Mouse (Mus musculus): ENCODE measurements at regions not wholly inside any gene's neighbourhood (a gene's known extent, or its start where the extent isn't known, plus 50 kb on each side); places are given as distances from the start of the nearest gene placed in this dataset.
A peak's percentile ranks its signal among the peaks of the same experiment; 100 is the strongest.

- 58% methylated on average over 10 of the region's 10 CpGs for WGBS
Measured at GRCm38 (mm10) chr11:31615107-31615811, 56.4 kb downstream of the Bod1 start.

GRCm38 (mm10) chr11:31614394-31614713 is 57.3 kb downstream of the Bod1 start:
- 81% methylated on average over 7 of the region's 7 CpGs for WGBS

More at GRCm38 (mm10) chr11:31615107-31615811, 56.4 kb downstream of the Bod1 start:
- Histone ChIP-seq H3K9me3 (ENCODE audit: control insufficient read depth) (no peaks in the 10 kb centered on the region), H3K9ac (ENCODE audit: low read depth, low read length) (no peak overlapping the region), H3K27ac (ENCODE audit: low read depth, low read length) (no peak overlapping the region), H3K4me1 (replicated peaks; ENCODE audit: control insufficient read depth, insufficient read depth, low read length) (no peaks in the 10 kb centered on the region), H3K36me3 (ENCODE audit: control insufficient read depth, insufficient read depth) (no peaks in the 10 kb centered on the region), H3K4me2 (replicated peaks; ENCODE audit: low read depth) (no peak overlapping the region), H3K4me3 (ENCODE audit: low read depth, low read length) (no peak overlapping the region), H3K27me3 (replicated peaks; ENCODE audit: control insufficient read depth, insufficient read depth, low read length) (no peaks in the 10 kb centered on the region)
- no peak for ATAC-seq
- peak; percentile 85 for TF ChIP-seq CTCF (IDR thresholded peaks at IDR 0.05; ENCODE audit: low read depth)

GRCm38 (mm10) chr11:31613688-31614393 is 57.8 kb downstream of the Bod1 start:
- H3K27ac ChIP-seq (ENCODE audit: low read depth, low read length): no peak overlapping the region
- TF ChIP-seq CTCF (IDR thresholded peaks at IDR 0.05; ENCODE audit: low read depth): no peak
- H3K9me3 ChIP-seq (ENCODE audit: control insufficient read depth): no peaks in the 10 kb centered on the region
- H3K4me3 ChIP-seq (ENCODE audit: low read depth, low read length): no peak overlapping the region
- no peak for ATAC-seq
- no peak overlapping the region for H3K9ac ChIP-seq (ENCODE audit: low read depth, low read length)
- H3K4me1 ChIP-seq (replicated peaks; ENCODE audit: control insufficient read depth, insufficient read depth, low read length): no peaks in the 10 kb centered on the region
- no peaks in the 10 kb centered on the region for H3K36me3 ChIP-seq (ENCODE audit: control insufficient read depth, insufficient read depth)
- 78% methylated on average over 11 of the region's 11 CpGs for WGBS
- no peak overlapping the region for H3K4me2 ChIP-seq (replicated peaks; ENCODE audit: low read depth)
- H3K27me3 ChIP-seq (replicated peaks; ENCODE audit: control insufficient read depth, insufficient read depth, low read length): no peaks in the 10 kb centered on the region

More at GRCm38 (mm10) chr11:31614394-31614713, 57.3 kb downstream of the Bod1 start:
- Histone ChIP-seq H3K9ac (ENCODE audit: low read depth, low read length) (no peak overlapping the region), H3K4me3 (ENCODE audit: low read depth, low read length) (no peak overlapping the region), H3K4me1 (replicated peaks; ENCODE audit: control insufficient read depth, insufficient read depth, low read length) (no peaks in the 10 kb centered on the region), H3K9me3 (ENCODE audit: control insufficient read depth) (no peaks in the 10 kb centered on the region), H3K4me2 (replicated peaks; ENCODE audit: low read depth) (no peak overlapping the region), H3K36me3 (ENCODE audit: control insufficient read depth, insufficient read depth) (no peaks in the 10 kb centered on the region), H3K27me3 (replicated peaks; ENCODE audit: control insufficient read depth, insufficient read depth, low read length) (no peaks in the 10 kb centered on the region), H3K27ac (ENCODE audit: low read depth, low read length) (no peak overlapping the region)
- ATAC-seq: no peak
- TF ChIP-seq CTCF (IDR thresholded peaks at IDR 0.05; ENCODE audit: low read depth): no peak

GRCm38 (mm10) chr11:31608458-31608857 is 63.2 kb downstream of the Bod1 start:
- Histone ChIP-seq H3K4me2 (replicated peaks; ENCODE audit: low read depth) (no peak overlapping the region), H3K9ac (ENCODE audit: low read depth, low read length) (no peak overlapping the region), H3K4me1 (replicated peaks; ENCODE audit: control insufficient read depth, insufficient read depth, low read length) (no peaks in the 10 kb centered on the region), H3K9me3 (ENCODE audit: control insufficient read depth) (no peaks in the 10 kb centered on the region), H3K27me3 (replicated peaks; ENCODE audit: control insufficient read depth, insufficient read depth, low read length) (no peaks in the 10 kb centered on the region), H3K36me3 (ENCODE audit: control insufficient read depth, insufficient read depth) (no peaks in the 10 kb centered on the region), H3K27ac (ENCODE audit: low read depth, low read length) (no peak overlapping the region), H3K4me3 (ENCODE audit: low read depth, low read length) (no peak overlapping the region)
- ATAC-seq: no peak
- no peak for TF ChIP-seq CTCF (IDR thresholded peaks at IDR 0.05; ENCODE audit: low read depth)
- WGBS: 82% methylated on average over 4 of the region's 4 CpGs

- no peak for ATAC-seq
- 77% methylated on average over 7 of the region's 7 CpGs for WGBS
- TF ChIP-seq CTCF (IDR thresholded peaks at IDR 0.05; ENCODE audit: low read depth): no peak
- Histone ChIP-seq H3K27me3 (replicated peaks; ENCODE audit: control insufficient read depth, insufficient read depth, low read length) (no peaks in the 10 kb centered on the region), H3K9me3 (ENCODE audit: control insufficient read depth) (no peaks in the 10 kb centered on the region), H3K4me2 (replicated peaks; ENCODE audit: low read depth) (no peak overlapping the region), H3K27ac (ENCODE audit: low read depth, low read length) (no peak overlapping the region), H3K4me3 (ENCODE audit: low read depth, low read length) (no peak overlapping the region), H3K4me1 (replicated peaks; ENCODE audit: control insufficient read depth, insufficient read depth, low read length) (no peaks in the 10 kb centered on the region), H3K9ac (ENCODE audit: low read depth, low read length) (no peak overlapping the region), H3K36me3 (ENCODE audit: control insufficient read depth, insufficient read depth) (no peaks in the 10 kb centered on the region)
Measured at GRCm38 (mm10) chr11:31601499-31601898, 70.2 kb downstream of the Bod1 start.

GRCm38 (mm10) chr11:31593604-31594003 is 78.1 kb downstream of the Bod1 start:
- H3K27ac ChIP-seq (ENCODE audit: low read depth, low read length): no peak overlapping the region
- H3K27me3 ChIP-seq (replicated peaks; ENCODE audit: control insufficient read depth, insufficient read depth, low read length): no peaks in the 10 kb centered on the region
- H3K36me3 ChIP-seq (ENCODE audit: control insufficient read depth, insufficient read depth): no peaks in the 10 kb centered on the region
- no peaks in the 10 kb centered on the region for H3K4me1 ChIP-seq (replicated peaks; ENCODE audit: control insufficient read depth, insufficient read depth, low read length)
- no peaks in the 10 kb centered on the region for H3K9me3 ChIP-seq (ENCODE audit: control insufficient read depth)
- H3K9ac ChIP-seq (ENCODE audit: low read depth, low read length): no peak overlapping the region
- no peak for ATAC-seq
- no peak overlapping the region for H3K4me3 ChIP-seq (ENCODE audit: low read depth, low read length)
- no peak overlapping the region for H3K4me2 ChIP-seq (replicated peaks; ENCODE audit: low read depth)
- 80% methylated on average over 2 of the region's 2 CpGs for WGBS
- no peak for TF ChIP-seq CTCF (IDR thresholded peaks at IDR 0.05; ENCODE audit: low read depth)
